Mouse (Mus musculus) erythroblast, embryonic 14.5 days (primary cell): ENCODE measurements around the gene Krt5.

Experiments used
- GATA1 ChIP-seq: IDR thresholded peaks from 2 replicates; pipeline ENCODE4 v1.6.1; 2012; ENCODE audit warnings: low read length, inconsistent platforms, mixed read lengths
- TAL1 ChIP-seq: IDR thresholded peaks from 3 replicates; pipeline ENCODE4 v1.6.1; 2012; ENCODE audit warnings: low read length, inconsistent platforms, mixed read lengths

GRCm38 (mm10) chr15:101688161-101688560 is 24.5 kb downstream of the Krt5 start:
- TF ChIP-seq GATA1 (no peak), TAL1 (no peak)
